Mouse (Mus musculus): Measurements from ENCODE around the gene Vangl2.

DNA sequence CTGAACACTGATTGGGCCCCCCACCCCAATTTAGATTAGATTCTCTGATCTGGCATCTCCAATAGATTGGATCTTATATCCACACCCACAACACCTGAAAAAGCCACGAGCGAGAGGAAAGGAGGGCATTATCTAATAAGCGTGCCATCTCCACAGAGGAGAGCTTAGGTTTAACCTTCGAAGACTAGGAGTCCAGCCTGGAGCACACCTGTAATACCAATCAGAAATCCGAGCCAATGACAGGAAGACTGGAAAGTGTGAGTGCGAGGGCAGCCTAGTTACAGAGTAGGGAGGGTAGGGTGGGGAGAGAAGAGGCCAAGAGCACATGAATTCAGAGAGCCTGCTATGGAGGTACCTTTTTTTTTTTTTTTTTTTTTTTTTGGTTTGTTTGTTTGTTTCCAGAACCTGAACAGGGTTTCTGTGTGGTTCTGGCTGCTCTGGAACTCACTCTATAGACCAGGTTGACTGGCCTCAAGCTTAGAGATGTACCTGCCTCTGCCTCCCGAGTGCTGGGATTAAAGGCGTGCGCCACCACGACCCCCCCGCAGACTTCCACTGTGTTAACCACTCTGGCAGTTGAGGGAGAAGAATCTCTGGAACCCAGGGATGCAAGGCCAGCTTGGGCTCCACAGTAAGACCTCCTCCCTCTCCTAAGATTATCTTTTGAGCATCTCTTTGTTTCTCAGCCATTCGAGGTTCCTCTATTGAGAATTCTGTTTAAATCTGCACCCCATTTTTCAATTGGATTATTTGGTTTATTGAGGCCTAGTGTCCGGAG is 29.2 kb downstream of the Vangl2 start:
- no peak for TF ChIP-seq REST (IDR thresholded peaks at IDR 0.05; ENCODE audit: insufficient read depth, insufficient read length)
- TF ChIP-seq POLR2A (IDR thresholded peaks at IDR 0.05; ENCODE audit: insufficient read length, low read depth) = no peak
- no peak for TF ChIP-seq POLR2AphosphoS2 (IDR thresholded peaks at IDR 0.05; ENCODE audit: insufficient read length, low read depth)
- no peak for TF ChIP-seq E2F4 (IDR thresholded peaks at IDR 0.05; ENCODE audit: insufficient read depth)
- no peak for TF ChIP-seq CEBPB (IDR thresholded peaks at IDR 0.05; ENCODE audit: insufficient read depth, poor library complexity, severe bottlenecking)
- TF ChIP-seq USF1 (IDR thresholded peaks at IDR 0.05; ENCODE audit: low read depth) = no peak

Measured in myocyte (in vitro differentiated cells).